Mouse (Mus musculus) heart, postnatal 0 days (tissue): ENCODE results near the gene Zfp575.

Experiments used
- CTCF ChIP-seq: IDR thresholded peaks from 2 replicates; pipeline ENCODE4 v1.5.1; 2016; ENCODE audit warnings: antibody characterized with exemption, control low read depth, low read depth
- EP300 ChIP-seq: IDR thresholded peaks from 2 replicates; pipeline ENCODE4 v1.6.1; 2016; ENCODE audit warnings: antibody characterized with exemption, low read depth

DNA sequence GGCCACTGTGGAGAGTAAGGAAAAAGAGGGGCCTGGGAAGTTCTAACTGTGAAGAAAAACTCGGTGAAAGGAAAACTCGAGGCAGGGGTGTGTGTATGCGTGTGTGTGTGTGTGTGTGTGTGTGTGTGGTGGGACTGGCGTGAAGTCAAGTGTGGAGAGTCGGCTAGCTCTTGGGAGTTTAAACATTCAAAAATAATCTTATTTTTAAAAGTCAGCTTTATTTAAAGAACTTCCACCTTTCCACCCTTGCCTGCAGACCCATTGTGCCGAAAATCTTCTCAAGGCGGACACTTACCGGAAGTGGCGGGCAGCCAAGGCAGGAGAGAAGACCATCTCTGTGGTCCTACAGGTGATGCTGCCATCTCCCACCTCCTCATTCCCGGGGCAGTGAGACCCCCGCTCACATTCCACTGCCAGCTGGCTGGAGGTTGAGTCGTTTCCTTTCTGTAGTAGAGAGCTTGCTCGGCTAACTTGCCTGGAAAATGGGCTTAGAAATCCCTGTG lies 39.9 kb downstream of the Zfp575 start:
- TF ChIP-seq CTCF (no peak), EP300 (no peak)
